Mouse (Mus musculus) right cerebral cortex, adult 2 months (tissue): ENCODE results near the gene Lrrc8c.

Source experiments
- DNase-seq, 2 experiments: peaks; one replicate each; pipeline ENCODE4 v3.0.0; 2021 to 2022; ENCODE audit warnings: low spot score in 2 of 2

Gene Lrrc8c

DNA sequence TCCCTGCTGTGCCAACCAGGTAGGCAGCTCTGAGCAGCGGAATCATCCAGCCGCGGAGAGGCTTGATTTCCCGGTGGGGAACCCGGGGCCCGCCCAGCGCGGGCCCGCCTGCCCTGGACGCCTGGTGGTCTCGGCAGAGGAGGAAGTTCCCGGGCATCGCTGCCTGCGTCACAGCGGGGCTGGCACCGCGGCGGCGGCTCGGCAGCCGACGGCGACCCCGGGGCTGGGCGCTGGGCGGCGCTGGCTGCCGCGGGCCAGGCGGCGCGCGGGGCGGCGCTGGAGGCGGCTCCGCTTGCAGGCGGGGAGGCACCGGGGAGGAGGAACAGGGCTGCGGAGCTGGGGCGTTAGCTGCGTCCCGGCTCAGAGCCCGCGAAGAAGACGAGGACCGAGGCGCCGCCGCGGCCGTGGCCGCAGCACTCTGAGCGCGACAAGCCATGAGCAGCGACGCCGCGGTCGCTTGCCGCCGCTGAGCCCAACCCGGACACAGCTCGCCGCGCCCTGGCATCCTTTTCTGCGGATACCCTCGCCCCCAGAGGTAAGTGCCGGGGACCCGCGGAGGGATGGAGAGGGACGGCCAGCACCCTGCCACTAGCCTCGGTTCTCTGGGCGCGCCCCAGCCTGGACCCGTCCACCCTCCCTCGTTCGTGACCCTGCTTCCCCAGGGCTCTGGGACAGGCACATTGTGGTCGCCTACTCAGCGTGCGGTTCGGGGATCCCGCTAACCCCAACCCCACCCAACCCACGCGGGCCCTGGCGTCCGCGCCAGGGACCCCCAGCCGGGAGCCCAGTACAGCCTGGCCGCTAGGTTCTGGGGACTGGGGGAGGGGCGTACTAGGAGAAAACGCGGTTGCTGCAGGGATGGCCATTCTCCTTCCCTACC, at the start of gene Lrrc8c:
TSS of gene Lrrc8c (plus strand) at position 293 of the 880 bp plus-strand sequence.
- DNase-seq: peak; percentile 74 to 81

DNA sequence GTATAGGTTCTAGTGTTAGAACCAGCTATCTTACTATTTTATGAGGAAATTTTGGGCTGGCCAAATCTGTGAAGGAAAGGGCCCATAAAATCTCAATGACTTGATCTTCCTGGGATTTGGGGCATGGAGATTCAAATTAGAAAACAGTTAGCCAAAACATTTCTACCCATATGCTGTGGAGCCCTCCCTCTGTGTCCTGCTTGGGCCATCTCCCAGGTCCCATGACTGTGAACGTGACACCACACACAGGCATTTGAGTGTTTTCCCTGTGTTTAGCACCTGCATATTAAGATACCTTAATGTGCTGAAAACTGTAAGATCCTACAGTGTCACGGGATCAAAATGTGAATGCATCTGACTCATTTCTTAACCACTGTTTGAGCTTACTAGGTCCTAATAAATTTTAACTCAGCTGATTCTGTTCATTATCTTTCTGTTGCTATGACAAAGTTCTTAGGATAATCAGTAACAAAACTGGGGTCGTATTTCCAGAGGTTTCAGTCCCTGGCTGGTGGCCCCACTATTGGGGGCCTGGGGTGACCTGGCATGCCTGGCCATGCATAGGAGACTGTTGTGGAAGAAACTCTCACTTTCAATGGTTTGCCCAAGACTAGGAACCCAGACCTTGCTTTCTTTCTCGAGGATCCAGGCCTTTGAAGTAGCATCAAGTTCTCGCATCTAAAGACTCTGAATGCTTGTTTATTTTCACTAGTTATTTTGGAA, 46.0 kb upstream of the Lrrc8c start:
- DNase-seq: no peak

DNA sequence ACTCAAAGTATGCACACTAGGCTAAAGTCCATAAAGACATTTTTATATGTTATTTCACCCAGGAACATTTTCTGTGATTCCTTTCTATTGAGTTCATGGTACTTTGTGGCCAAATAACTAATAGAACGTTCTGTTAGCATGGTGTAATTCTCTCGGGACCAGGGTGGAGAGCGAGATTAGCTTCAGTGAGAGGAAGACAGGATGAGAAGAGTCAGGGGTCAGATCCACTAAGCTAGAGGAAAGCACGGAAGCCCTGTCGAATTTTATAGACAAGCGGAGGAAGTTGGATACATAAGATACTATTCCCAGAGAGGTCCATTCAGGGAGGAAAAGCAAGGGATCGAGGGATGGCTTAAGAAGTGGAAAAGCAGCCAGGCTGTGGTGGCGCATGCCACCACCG, 41.7 kb upstream of the Lrrc8c start:
- DNase-seq: no peak

DNA sequence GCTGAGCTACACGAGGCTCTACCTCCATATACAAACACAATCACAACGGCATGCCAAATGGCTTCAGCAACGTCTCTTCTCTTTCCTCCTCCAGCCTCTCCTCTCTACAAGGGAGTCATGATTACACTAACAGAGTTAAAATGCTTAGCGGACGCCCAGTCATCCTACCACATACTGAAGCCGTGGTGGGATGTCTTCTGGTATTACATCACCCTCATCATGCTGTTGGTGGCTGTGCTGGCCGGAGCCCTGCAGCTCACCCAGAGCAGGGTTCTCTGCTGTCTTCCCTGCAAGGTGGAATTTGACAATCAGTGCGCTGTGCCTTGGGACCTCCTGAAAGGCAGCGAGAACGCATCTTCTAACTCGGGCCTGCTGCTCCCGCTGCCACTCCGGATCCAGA, 39.5 kb upstream of the Lrrc8c start:
- no peak for DNase-seq

DNA sequence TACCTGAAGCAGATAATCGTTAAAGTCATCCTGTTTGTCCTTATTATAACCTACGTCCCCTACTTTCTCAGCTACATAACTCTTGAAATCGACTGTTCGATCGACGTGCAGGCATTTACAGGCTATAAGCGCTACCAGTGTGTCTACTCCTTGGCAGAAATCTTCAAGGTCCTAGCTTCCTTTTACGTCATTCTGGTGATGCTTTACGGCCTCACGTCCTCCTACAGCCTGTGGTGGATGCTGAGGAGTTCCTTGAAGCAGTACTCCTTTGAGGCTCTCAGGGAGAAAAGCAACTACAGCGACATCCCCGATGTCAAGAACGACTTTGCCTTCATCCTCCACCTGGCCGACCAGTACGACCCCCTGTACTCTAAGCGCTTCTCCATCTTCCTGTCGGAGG, 38.6 kb upstream of the Lrrc8c start:
- no peak for DNase-seq

DNA sequence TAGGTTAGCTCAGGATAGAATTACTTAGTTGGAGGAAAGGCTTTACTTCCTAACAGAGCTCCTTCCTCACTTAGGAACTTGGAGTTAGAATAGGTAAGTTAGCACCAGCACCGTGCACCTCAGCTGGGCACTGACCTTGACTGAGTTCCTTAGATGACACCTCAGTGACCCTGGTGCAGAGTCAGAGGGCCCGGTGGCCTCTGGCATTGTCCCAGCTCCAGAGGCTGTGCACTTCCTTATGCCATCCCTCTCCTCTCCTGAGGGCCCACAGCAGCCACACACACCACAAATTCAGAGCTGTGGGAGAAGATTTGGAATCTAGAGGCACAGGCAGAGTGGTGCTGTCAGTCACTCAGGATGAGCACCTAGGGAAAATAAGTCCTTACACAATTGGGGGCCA, 35.6 kb upstream of the Lrrc8c start:
- no peak for DNase-seq

DNA sequence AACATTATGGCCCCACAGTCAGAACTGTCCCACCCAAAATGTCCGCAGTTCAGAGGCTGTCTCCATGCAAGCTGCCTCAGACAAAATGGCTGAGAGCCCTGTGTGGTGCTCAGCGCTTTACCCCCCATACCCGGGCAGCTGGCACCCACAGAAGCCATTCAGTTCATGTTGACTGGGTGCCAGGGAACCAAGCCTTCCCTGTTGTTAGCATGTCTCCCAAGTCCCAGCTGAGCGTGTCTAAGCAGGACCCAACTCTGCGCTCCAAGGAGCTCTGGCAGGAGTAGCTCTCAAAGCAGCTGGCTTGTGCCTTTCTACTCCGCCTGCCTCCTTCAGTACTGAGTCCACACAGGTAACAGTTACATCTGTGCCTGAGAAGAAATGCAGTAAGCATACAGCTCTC, 34.9 kb upstream of the Lrrc8c start:
- DNase-seq: no peak

DNA sequence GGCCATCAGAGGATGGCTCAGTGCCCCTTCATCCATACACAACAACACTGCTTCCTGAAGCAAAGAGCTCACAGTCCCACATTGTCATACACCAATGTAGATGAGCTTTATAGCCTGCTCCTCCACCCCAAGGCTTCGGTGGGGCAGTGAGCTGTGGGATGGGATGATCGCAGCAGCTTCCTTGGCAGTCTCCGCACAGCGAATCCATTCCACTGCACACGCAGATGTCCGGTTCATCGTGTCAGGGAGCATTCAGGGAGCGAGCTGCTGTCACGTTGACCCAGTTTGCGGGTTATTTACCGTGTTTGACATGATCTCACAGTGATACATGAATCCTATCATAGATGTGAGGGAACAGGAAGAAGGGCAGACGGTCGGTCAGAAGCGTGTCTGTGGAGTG, 34.3 kb upstream of the Lrrc8c start:
- DNase-seq: no peak

DNA sequence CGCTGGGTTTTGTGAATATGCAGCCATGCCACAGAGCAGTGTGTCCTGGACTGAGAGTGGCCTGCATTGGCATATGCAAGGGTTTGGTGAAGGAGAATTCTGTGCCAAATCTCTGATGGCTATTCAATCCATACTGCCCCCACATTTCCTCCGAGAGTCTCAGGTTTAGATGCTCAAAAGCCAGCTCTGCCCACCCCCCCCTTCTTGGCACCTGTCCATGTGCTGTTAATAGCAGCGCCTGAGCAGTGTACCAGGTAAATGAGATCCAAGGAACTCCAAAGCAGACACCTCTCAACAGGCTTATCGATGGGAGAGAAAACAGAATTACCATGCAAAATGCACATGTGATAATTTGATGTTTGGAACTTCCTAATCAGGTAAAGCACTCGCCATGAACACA, 29.0 kb upstream of the Lrrc8c start:
- no peak for DNase-seq

DNA sequence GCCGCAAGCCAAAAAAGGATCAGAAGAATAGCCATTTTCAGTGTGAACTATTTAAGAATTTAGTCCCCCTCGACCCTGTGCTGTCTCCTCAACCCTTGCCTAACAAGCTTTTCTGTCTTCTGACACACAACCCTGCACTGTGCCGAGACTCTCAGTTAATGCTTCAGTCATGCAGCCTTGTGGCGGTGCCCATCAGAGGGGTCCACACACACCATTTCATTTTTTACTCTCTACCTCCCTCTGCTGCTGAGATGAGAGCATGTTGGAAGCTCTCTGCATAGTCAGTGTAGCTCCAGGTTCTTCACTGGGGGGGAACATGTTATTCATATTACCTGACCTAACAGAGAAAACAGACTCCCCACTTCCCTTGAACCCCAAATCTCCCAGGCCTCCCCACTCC, 27.8 kb upstream of the Lrrc8c start:
- DNase-seq: no peak

DNA sequence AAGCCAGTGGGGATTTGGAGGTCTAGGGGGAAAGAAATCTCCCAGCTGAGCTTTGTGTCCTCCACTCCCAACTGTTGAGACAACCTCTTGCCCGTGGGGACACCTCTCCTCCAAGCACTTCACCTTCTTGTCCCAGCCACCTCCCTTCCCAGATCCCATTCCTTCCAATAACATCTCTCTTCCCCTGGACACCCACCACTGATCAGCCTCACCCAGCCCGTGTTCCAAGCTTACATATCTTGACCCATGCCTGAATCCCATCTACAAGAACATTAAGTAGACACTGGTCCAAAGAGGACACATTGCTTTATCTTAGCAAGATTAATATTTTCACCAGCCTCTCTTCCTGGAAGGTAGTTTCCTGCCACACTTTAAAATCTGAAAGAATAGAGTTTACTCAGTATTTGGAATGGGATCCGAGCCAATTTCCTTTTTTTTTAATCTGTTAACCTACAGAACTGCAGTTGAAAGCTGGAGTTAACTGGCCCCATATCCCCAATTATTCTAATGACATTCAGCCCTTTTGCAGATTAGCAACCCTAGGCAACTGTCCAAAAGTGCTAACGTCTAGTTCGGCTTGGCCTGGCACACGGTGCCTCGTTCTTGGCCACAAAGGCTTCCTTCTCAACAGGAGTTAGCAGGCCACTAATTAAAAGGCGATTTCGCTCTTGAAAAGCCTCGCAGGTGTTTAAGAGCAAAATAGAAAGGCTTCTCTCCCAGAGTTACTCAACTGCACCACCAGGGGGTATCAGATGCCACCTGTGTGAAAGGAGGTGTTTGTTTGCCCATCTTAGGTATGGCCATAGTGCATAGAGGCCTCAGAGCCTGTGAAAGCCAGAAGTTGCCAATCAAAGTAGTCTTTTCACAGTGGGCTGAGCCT, 26.6 kb upstream of the Lrrc8c start:
- DNase-seq: no peak

DNA sequence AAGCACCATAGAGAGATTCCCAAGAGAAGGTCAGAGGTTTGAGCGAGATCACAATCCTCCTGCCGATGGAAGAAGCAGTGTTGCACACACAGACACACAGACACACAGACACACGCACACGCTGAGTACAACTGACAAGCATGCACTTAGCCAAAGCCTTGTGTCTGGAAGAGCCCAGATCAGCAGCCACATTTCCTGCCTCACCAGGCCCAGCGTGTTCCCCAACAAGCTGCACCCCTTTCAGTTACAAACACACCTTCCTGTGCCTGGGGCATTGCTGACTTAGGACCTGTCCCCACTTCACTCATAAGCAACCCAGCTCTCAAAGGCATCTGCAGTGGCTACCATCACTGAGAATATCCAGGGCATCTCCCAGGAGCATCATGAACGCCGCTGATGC, 25.8 kb upstream of the Lrrc8c start:
- no peak for DNase-seq

DNA sequence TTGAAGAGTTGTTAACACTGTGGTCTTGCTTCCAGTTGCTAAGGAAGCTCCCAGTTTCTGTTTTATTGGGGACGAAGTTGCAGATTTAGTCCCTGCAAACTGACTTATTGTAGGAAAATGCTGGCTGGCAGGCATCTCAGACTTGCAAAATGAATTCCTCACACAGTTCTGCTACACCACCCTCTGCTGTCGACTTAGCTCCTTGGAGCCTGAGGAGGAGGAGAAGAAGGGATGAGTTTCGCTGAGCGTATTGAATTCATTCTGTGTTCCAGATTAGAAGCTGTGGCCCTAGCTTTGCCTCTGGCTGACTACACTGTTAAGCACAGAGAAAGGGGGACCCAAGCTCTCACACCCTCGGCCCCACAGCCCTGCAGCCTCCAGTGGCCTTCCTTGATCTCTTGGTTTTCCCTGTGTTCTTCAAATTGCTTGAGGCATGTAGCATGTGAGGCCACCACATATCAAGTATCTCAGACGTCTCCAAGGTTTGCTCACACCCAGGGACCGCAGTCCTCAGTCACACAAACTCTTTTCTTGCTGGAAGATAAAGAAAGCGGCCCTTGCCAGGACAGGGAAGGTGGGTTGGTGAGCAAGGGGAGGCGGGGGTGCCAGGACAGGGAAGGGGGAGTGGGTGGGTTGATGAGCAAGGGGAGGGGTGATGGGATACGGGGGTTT, 24.8 kb upstream of the Lrrc8c start:
- DNase-seq: peak; percentile 56 to 66

DNA sequence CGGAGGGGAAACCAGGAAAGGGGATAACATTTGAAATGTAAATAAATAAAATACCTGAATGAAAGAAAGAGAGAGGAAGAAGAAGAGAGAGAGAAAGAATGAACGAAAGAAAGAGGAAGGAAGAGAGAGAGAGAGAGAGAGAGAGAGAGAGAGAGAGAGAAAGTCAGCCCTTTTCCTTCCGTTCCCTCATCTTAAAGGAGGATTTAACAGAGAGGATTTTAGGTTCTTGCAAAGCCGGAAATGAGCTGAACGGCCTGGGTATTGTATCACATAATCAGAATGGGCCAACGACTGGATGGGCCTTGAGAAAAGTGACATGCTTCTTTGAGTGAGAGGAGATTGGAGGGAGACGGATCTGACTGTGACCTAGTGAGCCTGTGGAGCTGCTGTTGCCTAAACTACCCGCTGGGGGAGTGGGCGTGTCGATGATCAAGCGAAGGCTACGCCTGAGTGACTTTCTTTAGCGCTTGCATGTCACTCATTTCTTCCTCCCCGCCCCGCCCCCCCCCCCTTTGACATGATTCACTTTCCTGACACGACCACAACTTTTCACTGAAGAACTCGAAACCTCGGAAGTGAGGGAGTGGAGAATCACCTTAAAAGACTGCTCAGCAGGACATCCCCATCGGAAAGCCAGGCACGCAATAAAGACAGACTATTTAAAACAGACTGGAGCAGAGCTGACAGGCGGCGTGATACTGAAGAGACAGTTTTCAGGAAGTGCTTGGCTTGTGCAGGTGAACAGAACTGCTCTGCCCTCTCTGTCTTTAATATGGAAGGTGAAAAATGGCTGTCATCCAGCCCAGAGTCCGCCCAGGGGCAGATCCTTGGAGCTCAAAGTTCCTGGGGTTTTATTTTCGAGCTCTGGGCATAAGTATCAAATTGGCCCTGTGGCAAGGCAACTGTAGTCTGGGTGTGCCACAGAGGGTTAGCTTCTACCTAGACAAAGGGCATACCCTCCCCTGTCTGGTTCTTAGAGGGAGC, 24.0 kb upstream of the Lrrc8c start:
- DNase-seq: peak; percentile 61 to 69

DNA sequence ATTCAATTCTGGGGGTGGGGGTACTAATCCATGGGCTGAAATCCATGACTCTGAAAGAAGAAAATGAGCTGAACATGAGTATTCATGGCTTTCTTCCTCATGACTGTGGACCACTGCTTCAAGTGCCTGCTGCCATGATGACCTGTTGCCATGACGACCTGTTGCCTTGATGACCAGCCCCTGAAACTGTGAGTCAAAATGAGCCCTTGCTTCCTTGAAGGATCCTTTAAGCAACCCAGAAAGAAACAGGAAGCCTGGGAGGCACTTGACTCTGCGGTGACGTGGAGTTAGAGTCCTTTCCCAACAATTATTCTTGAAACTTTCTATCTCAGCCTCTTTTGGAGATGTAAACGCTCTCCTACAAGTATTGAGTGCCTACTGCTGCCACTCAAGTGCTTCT, 23.1 kb upstream of the Lrrc8c start:
- no peak for DNase-seq

DNA sequence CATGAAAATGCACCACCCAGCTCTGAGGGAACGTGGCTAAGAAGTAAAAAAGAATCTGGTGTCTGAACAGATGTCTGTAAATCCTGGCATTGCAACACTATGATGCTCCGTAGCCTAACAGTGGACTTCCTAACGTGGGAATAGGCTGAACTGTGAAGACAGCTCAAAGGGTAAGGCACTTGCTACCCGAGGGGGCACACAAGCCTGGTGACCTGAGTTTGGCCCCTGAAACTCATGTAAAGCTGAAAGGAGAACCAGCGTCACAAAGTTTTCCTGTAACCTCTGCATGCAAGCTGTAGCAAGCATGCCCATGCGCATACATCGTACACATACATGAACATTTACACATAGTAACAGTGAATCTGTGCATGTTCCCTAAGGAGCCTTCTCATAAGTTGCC, 22.6 kb upstream of the Lrrc8c start:
- no peak for DNase-seq

DNA sequence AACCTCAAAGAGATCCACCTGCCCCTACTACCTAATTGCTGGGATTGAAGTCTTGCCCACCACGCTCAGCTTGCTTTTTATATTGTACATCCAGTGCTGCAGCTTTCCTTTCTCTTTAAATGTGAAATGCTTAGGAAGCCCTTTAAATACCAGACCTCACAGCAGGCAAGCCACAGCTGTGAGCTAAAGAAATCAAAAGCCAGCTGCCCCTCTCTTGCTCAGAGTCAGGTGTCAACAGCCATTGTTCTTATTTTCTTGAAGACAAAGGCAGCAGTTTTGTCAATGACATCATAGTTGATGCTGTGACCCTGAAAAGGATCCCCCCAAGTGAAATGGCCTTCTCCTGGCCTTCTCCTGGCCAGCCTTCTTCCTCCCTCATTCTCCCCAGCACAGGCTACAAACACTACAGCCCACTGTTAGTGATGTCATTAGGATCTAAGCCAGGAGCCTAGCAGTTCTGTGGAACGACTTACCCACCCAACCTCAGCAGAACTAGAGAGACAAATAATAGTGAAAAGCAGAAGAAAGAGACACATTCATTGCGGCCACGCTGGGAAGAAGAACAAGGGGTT, 20.7 kb upstream of the Lrrc8c start:
- no peak for DNase-seq

DNA sequence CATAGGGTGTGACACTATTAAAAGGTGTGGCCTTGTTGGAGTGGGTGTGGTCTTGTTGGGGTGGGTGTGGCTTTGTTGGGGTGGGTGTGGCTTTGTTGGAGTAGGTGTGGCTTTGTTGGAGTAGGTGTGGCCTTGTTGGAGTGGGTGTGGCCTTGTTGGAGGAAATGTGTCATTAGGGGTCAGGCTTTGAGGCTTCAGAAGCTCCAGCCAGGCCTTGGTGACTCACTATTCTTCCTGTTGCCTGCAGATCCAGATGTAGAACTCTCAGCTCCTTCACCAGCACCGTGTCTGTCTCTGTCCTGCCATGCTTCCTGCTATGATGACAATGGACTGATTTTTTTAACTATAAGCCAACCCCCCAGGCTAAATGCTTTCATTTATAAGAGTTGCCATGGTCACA, 19.8 kb upstream of the Lrrc8c start:
- DNase-seq: no peak

DNA sequence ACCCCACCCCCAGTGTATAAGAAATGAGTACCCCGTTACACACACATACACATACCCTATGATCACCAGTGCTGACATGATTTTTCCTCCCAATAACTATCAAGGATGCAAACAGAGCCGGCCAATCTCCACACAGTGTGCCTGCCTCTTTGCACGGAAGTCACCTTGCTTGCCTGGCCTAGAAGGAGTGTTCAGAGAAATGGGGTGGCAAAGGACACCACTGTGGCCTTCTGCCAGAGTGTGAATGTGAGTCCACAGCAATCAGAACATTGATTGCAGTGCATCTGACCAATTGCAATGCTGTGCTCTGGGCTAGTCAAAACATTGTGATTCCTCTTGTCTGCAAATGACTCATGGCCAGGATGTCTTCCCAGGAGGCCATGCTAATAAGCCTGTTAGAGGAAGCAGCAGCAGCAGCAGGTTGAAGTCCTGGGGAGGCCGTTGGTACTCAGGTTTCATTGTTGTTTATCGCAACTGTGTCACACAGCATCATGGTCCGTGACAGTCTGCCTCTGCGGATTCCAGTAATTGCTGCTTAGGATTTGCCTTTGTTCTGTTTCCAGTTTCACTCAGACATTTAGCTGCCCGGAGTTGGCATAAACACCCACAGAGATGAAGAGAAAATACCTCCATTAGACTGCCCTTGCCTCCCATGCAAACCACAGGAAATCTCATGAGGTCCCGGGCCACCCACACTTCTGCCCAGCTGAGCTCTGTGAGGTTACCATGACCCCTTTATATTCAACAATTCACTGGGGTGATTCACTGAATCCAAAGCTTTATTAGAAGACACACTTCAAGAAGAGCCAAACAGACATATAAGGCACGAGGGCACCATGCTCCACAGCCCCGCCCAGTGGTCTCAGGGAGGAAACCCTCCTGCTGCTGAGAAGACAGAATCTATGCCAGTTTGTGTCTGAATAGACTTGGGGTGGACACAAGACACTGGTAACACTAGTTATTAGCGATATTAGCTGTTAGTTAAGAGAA, 18.8 kb upstream of the Lrrc8c start:
- DNase-seq: no peak
